Mouse (Mus musculus): ENCODE measurements around the gene Neurog1.

DNA sequence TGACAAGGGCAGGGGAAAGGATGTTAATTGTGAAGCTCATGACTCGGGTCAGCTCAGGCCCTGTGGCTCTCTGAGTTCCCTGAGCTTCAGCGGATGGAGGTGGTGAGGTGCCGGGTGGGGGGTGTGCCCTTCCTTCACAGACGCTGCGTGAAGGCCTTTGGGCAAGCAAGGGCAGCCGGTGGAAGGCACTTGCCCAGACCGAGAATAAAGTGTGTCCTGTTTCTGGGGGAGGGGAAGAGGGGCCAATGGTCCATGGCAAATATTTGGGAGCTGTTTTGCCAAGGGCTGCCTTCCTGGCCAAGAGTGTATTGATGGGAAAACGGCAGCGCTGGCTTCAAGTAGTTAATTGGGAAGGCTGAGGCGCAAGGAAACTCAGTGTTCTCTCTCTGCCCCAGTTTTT is 42.9 kb upstream of the Neurog1 start:
- TF ChIP-seq EP300 (IDR thresholded peaks at IDR 0.05; ENCODE audit: low read depth): no peak
- TF ChIP-seq CTCF (IDR thresholded peaks at IDR 0.05; ENCODE audit: low read depth): no peak

All from liver, embryonic 14.5 days (tissue).